Mouse (Mus musculus) hindbrain, embryonic 15.5 days (tissue): ENCODE data around the gene Dph5. TPM values are rescaled to one million over a fixed set of nuclear protein-coding genes. Genes with fewer than 3 reads are reported as not detected.

Source experiments
- ATAC-seq: fragments of 200-750 bp; cut with Nextera tagmentation; 2 replicates; pipeline ENCODE4 v1.8.0; 2017; ENCODE audit warnings: low read depth, moderate number of reproducible peaks, moderate TSS enrichment; ENCODE audit not compliant: low FRiP score
- H3K27ac ChIP-seq: fragments of 300-500 bp; sonication (generic); replicated peaks from 2 replicates; pipeline ENCODE4 v1.5.1; 2015; ENCODE audit warnings: mild to moderate bottlenecking, inconsistent platforms
- H3K27me3 ChIP-seq: fragments of 300-500 bp; sonication (generic); 2 replicates; pipeline ENCODE4 v1.6.1; 2015; ENCODE audit warnings: control low read depth, inconsistent platforms
- H3K36me3 ChIP-seq: fragments of 300-500 bp; sonication (generic); 2 replicates; pipeline ENCODE4 v1.6.1; 2015; ENCODE audit warnings: control low read depth, inconsistent platforms
- H3K4me1 ChIP-seq: fragments of 300-500 bp; sonication (generic); replicated peaks from 2 replicates; pipeline ENCODE4 v1.6.1; 2015; ENCODE audit warnings: control low read depth, inconsistent platforms
- H3K4me2 ChIP-seq: fragments of 300-500 bp; sonication (generic); 2 replicates; pipeline ENCODE4 v1.6.1; 2015; ENCODE audit warnings: moderate library complexity, mild to moderate bottlenecking, inconsistent platforms
- H3K4me3 ChIP-seq: fragments of 300-500 bp; sonication (generic); 2 replicates; pipeline ENCODE4 v1.5.1; 2015; ENCODE audit warnings: mild to moderate bottlenecking, inconsistent platforms
- H3K9ac ChIP-seq: fragments of 300-500 bp; sonication (generic); 2 replicates; pipeline ENCODE4 v1.6.1; 2015; ENCODE audit warnings: inconsistent platforms
- H3K9me3 ChIP-seq: fragments of 300-500 bp; sonication (generic); 2 replicates; pipeline ENCODE4 v1.6.1; 2016; ENCODE audit warnings: control low read depth, inconsistent platforms
- WGBS: fragments of 180-500 bp; shearing (Covaris S2); methylation state at CpG from one replicate; pipeline ENCODE4 v1.1.7; 2015; 5-methylcytosine and 5-hydroxymethylcytosine counted together
- polyA plus RNA-seq: library from polyadenylated mRNA; unstranded; fragments of >200 nt; fragmentation: Nextera tagmentation; extraction: Ambion mirVana; gene quantifications from 2 replicates; pipeline ENCODE4 v1.2.1, GENCODE M21; 2015

Gene Dph5
- polyA plus RNA-seq = 23.5 and 24.3 TPM in 2 replicates

GRCm38 (mm10) chr3:115887427-115888309 is at the start of gene Dph5:
Gene Dph5 (plus strand): TSS chr3:115887837.
- peak; percentile 99 for ATAC-seq
- H3K4me2 ChIP-seq = peak within 1 kb of the TSS; percentile 74
- H3K4me3 ChIP-seq = peak within 1 kb of the TSS; percentile 70
- H3K27ac ChIP-seq = peak within 1 kb of the TSS; percentile 91
- H3K9ac ChIP-seq = peak within 1 kb of the TSS; percentile 71
- H3K4me1 ChIP-seq = peaks cover 11% of the 10 kb centered on the region
- H3K27me3 ChIP-seq = no peaks in the 10 kb centered on the region
- H3K36me3 ChIP-seq = no peaks in the 10 kb centered on the region
- under 1% methylated on average over 40 of the region's 40 CpGs for WGBS
- no peaks in the 10 kb centered on the region for H3K9me3 ChIP-seq

DNA sequence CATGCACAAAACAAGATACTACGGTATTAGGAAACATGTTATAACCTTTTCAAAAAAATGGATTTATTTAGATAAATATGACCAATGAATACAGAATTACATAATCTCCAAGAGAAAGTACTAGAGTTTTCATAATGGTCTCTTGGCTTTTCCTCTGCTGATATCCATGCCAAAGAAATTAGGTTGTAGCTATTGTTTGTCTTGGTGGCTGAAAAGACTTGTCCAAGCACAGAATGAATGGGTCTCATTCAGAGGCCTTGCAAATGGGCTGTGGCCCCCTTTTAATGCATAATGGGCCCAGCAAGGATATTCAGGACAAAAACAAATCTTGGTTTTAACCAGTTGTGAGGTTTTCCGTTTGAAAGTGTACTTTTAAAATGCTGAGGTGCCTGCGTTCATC is 43.1 kb upstream of the Dph5 start:
- no peak overlapping the region for H3K9ac ChIP-seq
- WGBS = 43% methylated on average over 3 of the region's 3 CpGs

GRCm38 (mm10) chr3:115845032-115845618 is 42.5 kb upstream of the Dph5 start:
- Histone ChIP-seq H3K4me2 (no peak overlapping the region), H3K27ac (0 out of 2 replicates have a peak overlapping the region, but pooled peaks have one; percentile 20), H3K27me3 (no peaks in the 10 kb centered on the region), H3K9ac (no peak overlapping the region), H3K4me1 (no peaks in the 10 kb centered on the region), H3K36me3 (no peaks in the 10 kb centered on the region), H3K4me3 (no peak overlapping the region), H3K9me3 (no peaks in the 10 kb centered on the region)
- no peak for ATAC-seq
- WGBS = 63% methylated on average over 5 of the region's 5 CpGs

More for the DNA sequence above, 43.1 kb upstream of the Dph5 start:
- Histone ChIP-seq H3K27me3 (no peaks in the 10 kb centered on the region), H3K4me1 (no peaks in the 10 kb centered on the region), H3K4me2 (no peak overlapping the region), H3K27ac (no peak overlapping the region), H3K36me3 (no peaks in the 10 kb centered on the region), H3K9me3 (no peaks in the 10 kb centered on the region), H3K4me3 (no peak overlapping the region)
- no peak for ATAC-seq

DNA sequence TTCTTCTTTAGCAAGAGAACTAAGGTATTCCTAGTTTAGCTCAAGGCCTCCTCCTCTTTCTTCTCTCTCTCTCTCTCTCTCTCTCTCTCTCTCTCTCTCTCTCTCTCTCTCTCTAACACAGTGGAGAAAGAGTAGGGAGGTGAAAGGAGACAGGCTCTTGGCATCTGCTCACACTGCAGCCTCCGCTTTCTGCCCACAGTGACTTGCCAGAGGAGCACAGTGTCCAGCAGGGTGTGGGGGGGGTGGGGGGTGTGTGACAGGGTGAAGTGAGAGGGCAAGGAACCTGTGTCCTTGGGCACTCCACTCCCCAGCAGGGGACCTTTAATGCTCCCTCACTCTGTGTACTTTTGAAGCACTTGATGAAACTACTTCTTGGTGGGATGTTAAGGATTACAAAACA is 41.9 kb upstream of the Dph5 start:
- 53% methylated on average over 1 of the region's 1 CpGs for WGBS
- ATAC-seq = no peak

GRCm38 (mm10) chr3:115846153-115846552 is 41.5 kb upstream of the Dph5 start:
- Histone ChIP-seq H3K9ac (no peak overlapping the region), H3K9me3 (no peaks in the 10 kb centered on the region), H3K4me2 (no peak overlapping the region), H3K27me3 (no peaks in the 10 kb centered on the region), H3K4me3 (no peak overlapping the region), H3K4me1 (no peaks in the 10 kb centered on the region), H3K36me3 (no peaks in the 10 kb centered on the region), H3K27ac (no peak overlapping the region)
- whole genome bisulfite sequencing = 86% methylated on average over 5 of the region's 5 CpGs
- no peak for ATAC-seq

More for the DNA sequence above, 41.9 kb upstream of the Dph5 start:
- H3K9ac ChIP-seq = no peak overlapping the region
- H3K4me2 ChIP-seq = no peak overlapping the region
- H3K9me3 ChIP-seq = no peaks in the 10 kb centered on the region
- H3K27me3 ChIP-seq = no peaks in the 10 kb centered on the region
- no peaks in the 10 kb centered on the region for H3K36me3 ChIP-seq
- H3K4me1 ChIP-seq = no peaks in the 10 kb centered on the region
- H3K4me3 ChIP-seq = no peak overlapping the region
- no peak overlapping the region for H3K27ac ChIP-seq

DNA sequence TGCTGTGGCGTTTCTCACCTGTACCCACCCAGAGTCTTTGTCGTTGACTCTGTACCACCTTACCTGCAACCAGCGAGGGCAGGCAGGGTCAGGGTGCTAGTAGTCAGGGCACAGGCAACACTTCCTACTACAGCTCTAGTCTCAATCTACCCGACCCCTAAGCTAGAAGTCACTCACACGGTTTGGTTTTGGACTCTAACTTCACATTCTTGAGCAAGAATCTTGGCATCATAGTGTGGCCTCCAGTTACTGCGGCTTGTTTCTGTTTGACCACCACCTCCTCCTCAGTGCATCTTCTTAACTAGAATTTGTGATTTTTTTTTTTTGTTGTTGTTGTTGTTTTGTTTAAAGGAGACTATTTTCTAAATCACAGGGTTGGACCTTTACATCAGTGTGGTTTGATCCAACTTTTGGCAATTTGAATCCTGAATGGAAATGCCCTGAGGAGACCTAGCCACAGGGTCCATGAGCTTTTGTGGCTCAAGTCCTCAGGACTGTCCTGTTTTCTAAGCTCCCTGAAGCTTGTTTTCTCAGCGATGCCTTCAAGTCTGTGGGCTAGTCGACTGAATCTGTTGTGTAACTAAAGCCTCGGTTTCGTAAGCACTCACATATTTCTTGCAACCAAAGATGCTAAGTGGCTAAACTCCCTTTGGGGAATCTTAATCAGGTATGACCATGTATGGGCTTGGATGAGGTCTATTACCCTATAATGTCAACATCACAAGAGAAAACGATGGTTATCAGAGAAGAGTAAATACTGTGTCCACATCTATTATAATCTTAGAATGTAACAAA is 38.8 kb upstream of the Dph5 start:
- H3K9me3 ChIP-seq = no peaks in the 10 kb centered on the region
- no peaks in the 10 kb centered on the region for H3K4me1 ChIP-seq
- no peak overlapping the region for H3K27ac ChIP-seq
- WGBS = 89% methylated on average over 11 of the region's 11 CpGs
- no peak overlapping the region for H3K9ac ChIP-seq
- H3K36me3 ChIP-seq = no peaks in the 10 kb centered on the region
- no peak overlapping the region for H3K4me2 ChIP-seq
- no peak overlapping the region for H3K4me3 ChIP-seq
- H3K27me3 ChIP-seq = no peaks in the 10 kb centered on the region
- no peak for ATAC-seq

DNA sequence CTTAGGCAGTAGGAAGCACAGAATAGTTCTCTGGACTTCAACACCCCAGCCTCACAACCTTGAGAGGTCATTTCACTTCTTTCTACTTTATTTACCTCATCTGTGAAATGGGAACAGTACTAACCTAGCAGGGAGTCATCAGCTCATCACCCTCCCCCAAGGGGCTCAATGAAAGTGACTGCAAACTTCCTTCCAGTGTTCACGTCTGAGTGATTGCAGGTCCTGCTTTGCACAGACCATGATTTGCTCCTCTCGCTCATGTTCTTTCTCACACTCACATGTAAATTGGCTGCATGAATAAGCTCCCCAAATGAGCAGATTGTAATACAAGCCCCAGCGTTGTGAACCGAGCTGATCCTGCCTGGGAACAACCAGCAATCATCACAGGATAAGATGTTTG is 36.7 kb upstream of the Dph5 start:
- ATAC-seq = no peak
- Histone ChIP-seq H3K36me3 (no peaks in the 10 kb centered on the region), H3K9ac (no peak overlapping the region), H3K9me3 (no peaks in the 10 kb centered on the region), H3K4me2 (no peak overlapping the region), H3K4me3 (no peak overlapping the region), H3K27ac (no peak overlapping the region), H3K27me3 (no peaks in the 10 kb centered on the region), H3K4me1 (no peaks in the 10 kb centered on the region)
- WGBS = 71% methylated on average over 4 of the region's 4 CpGs

DNA sequence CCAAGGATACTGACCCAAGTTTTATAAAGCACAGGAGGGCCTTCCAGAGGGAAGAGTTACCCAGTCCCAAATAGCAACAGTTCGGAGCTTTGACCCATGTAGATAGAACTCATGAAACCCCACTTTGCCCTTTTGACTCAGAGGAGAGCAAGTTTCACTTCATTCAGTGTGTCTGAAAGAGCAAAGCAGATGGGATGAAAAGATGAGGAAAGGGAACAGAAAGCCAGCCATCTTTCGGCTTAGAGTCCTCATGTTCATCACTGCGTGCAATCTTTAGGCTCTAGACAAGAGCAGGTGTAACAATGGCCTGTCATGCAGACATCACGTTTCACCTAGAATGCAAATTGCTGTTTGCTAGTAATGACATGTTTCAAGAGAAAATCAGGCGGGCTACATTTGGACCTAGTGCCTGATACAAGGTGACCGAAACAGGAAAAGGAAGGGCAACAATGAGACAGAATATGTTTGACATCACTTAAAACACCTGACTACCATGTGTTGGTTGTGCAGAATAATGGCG is 32.9 kb upstream of the Dph5 start:
- Histone ChIP-seq H3K9me3 (no peaks in the 10 kb centered on the region), H3K4me3 (no peak overlapping the region), H3K27ac (no peak overlapping the region), H3K4me1 (peaks cover 7% of the 10 kb centered on the region), H3K4me2 (no peak overlapping the region), H3K9ac (no peak overlapping the region), H3K36me3 (no peaks in the 10 kb centered on the region), H3K27me3 (no peaks in the 10 kb centered on the region)
- whole genome bisulfite sequencing = 95% methylated on average over 7 of the region's 7 CpGs
- no peak for ATAC-seq

GRCm38 (mm10) chr3:115855576-115855975 is 32.1 kb upstream of the Dph5 start:
- WGBS = 62% methylated on average over 10 of the region's 10 CpGs
- Histone ChIP-seq H3K9ac (no peak overlapping the region), H3K27ac (no peak overlapping the region), H3K9me3 (no peaks in the 10 kb centered on the region), H3K4me1 (peaks cover 7% of the 10 kb centered on the region), H3K36me3 (no peaks in the 10 kb centered on the region), H3K4me3 (no peak overlapping the region), H3K4me2 (no peak overlapping the region), H3K27me3 (no peaks in the 10 kb centered on the region)
- no peak for ATAC-seq

DNA sequence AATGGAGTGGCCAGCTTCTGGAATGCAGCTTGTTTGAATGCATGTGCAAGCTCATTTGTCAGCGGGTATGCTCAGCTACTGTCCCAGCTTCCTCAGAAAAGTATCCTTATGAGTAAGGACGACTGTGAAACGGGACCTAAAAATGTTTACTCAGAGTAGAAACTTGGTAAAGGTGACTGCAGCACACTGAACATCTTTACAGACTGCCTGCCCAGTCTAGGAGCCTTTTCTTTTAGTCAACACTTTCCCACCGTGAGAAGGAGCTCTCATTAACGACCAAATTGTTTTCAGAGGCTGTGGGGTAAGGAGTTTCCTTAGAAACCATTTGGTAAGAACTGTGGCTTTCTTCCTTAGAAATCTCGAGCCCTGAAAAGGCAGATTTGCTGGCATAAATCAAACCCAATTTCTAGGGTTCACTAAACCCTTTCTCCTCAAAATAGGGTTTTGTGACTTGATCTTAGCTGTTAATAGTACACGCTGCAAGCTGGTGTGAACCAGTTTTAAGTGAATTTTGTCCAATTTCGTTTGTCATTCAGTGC is 31.1 kb upstream of the Dph5 start:
- Histone ChIP-seq H3K4me3 (no peak overlapping the region), H3K27me3 (no peaks in the 10 kb centered on the region), H3K36me3 (no peaks in the 10 kb centered on the region), H3K4me2 (no peak overlapping the region), H3K9me3 (no peaks in the 10 kb centered on the region), H3K4me1 (peaks cover 7% of the 10 kb centered on the region), H3K9ac (no peak overlapping the region), H3K27ac (peak overlapping the region; percentile 69)
- WGBS = 12% methylated on average over 8 of the region's 8 CpGs
- peak; percentile 77 for ATAC-seq

- no peak for ATAC-seq
- 58% methylated on average over 10 of the region's 10 CpGs for WGBS
Observed at GRCm38 (mm10) chr3:115857436-115857835, 30.2 kb upstream of the Dph5 start.

More at GRCm38 (mm10) chr3:115857436-115857835, 30.2 kb upstream of the Dph5 start:
- peaks cover 7% of the 10 kb centered on the region for H3K4me1 ChIP-seq
- H3K9ac ChIP-seq = no peak overlapping the region
- H3K27ac ChIP-seq = no peak overlapping the region; the same call in 1 of the 2 replicates
- H3K4me2 ChIP-seq = no peak overlapping the region
- H3K36me3 ChIP-seq = no peaks in the 10 kb centered on the region
- no peak overlapping the region for H3K4me3 ChIP-seq
- H3K27me3 ChIP-seq = no peaks in the 10 kb centered on the region
- H3K9me3 ChIP-seq = no peaks in the 10 kb centered on the region
